Mouse (Mus musculus): Measurements from ENCODE around the gene Slc27a1.

DNA sequence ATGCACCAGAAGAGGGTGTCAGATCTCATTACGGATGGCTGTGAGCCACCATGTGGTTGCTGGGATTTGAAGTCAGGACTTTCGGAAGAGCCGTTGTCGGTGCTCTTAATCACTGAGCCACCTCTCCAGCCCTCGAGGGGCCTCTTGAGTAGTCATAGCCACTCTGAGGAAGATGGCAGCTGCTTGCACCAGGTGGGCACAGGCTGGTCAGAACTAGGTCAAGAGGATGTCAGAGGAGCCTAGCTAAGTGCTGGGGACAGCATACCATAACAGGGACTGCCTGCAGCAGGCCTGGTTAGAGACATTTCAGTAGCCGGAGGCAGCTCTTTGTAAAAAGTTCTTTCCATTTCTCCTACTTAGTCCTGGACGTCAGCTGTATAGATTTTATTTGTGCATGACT, 17.9 kb upstream of the Slc27a1 start:
- no peak for TF ChIP-seq CTCF (IDR thresholded peaks at IDR 0.05; ENCODE audit: low read depth, low read length)
- TF ChIP-seq POLR2A (IDR thresholded peaks at IDR 0.05; ENCODE audit: borderline replicate concordance, low read depth, low read length): no peak

Measured in bone marrow macrophage, adult 2 months (primary cell).